Mouse (Mus musculus) spleen, adult 2 months (tissue): ENCODE results near the gene Ptprj.

Experiments
- CTCF ChIP-seq: fragments of 200-500 bp; IDR thresholded peaks from 2 replicates; pipeline ENCODE4 v1.5.1; 2011; ENCODE audit warnings: mild to moderate bottlenecking, inconsistent platforms; ENCODE audit not compliant: insufficient read depth, insufficient read length, insufficient replicate concordance; ENCODE audit errors: extremely low read depth
- POLR2A ChIP-seq: fragments of 200-500 bp; IDR thresholded peaks from 2 replicates; pipeline ENCODE4 v1.6.1; 2011; ENCODE audit warnings: low read depth, low read length, inconsistent platforms

- TF ChIP-seq CTCF (no peak), POLR2A (no peak)
Observed at GRCm38 (mm10) chr2:90553861-90554260, 26.6 kb downstream of the Ptprj start.
